Mouse (Mus musculus): Measurements from ENCODE around the gene Foxa2. TPM values are rescaled to one million over a fixed set of nuclear protein-coding genes. Genes with fewer than 3 reads are reported as not detected.

Foxa2 gene
- total RNA-seq, 2 experiments from 2014 or later = not detected

- no peak for DNase-seq (ENCODE audit: low spot score in 2 of 2)
Observed at GRCm38 (mm10) chr2:148039351-148040235, 7.2 kb downstream of the Foxa2 start.

GRCm38 (mm10) chr2:148038366-148039310, 8.1 kb downstream of the Foxa2 start:
- no peak for DNase-seq (ENCODE audit: low spot score in 2 of 2)

- DNase-seq (ENCODE audit: low spot score in 2 of 2) = no peak
Observed at GRCm38 (mm10) chr2:148036611-148037160, 10.1 kb downstream of the Foxa2 start.

GRCm38 (mm10) chr2:148030991-148031675, 15.6 kb downstream of the Foxa2 start:
- no peak for DNase-seq (ENCODE audit: low spot score in 2 of 2)

- DNase-seq (ENCODE audit: low spot score in 2 of 2) = no peak
Observed at GRCm38 (mm10) chr2:148030613-148030935, 16.2 kb downstream of the Foxa2 start.

- no peak for DNase-seq (ENCODE audit: low spot score in 2 of 2)
Observed at GRCm38 (mm10) chr2:148029751-148030612, 16.8 kb downstream of the Foxa2 start.

- DNase-seq (ENCODE audit: low spot score in 2 of 2) = no peak
Observed at GRCm38 (mm10) chr2:148029050-148029608, 17.6 kb downstream of the Foxa2 start.

- DNase-seq (ENCODE audit: low spot score in 2 of 2) = no peak
Observed at GRCm38 (mm10) chr2:148026366-148026765, 20.4 kb downstream of the Foxa2 start.

- DNase-seq (ENCODE audit: low spot score in 2 of 2) = no peak
Observed at GRCm38 (mm10) chr2:148025481-148025880, 21.3 kb downstream of the Foxa2 start.

GRCm38 (mm10) chr2:148024268-148024935, 22.4 kb downstream of the Foxa2 start:
- DNase-seq (ENCODE audit: low spot score in 2 of 2) = no peak

- DNase-seq (ENCODE audit: low spot score in 2 of 2) = no peak
Observed at GRCm38 (mm10) chr2:148023340-148023806, 23.4 kb downstream of the Foxa2 start.

GRCm38 (mm10) chr2:148021919-148022570, 24.7 kb downstream of the Foxa2 start:
- DNase-seq (ENCODE audit: low spot score in 2 of 2) = no peak

- no peak for DNase-seq (ENCODE audit: low spot score in 2 of 2)
Observed at GRCm38 (mm10) chr2:148021016-148021415, 25.8 kb downstream of the Foxa2 start.

- DNase-seq (ENCODE audit: low spot score in 2 of 2) = no peak
Observed at GRCm38 (mm10) chr2:148020125-148020524, 26.6 kb downstream of the Foxa2 start.

GRCm38 (mm10) chr2:148017782-148018690, 28.7 kb downstream of the Foxa2 start:
- no peak for DNase-seq (ENCODE audit: low spot score in 2 of 2)

- no peak for DNase-seq (ENCODE audit: low spot score in 2 of 2)
Observed at GRCm38 (mm10) chr2:148013382-148013781, 33.4 kb downstream of the Foxa2 start.

- DNase-seq (ENCODE audit: low spot score in 2 of 2) = no peak
Observed at GRCm38 (mm10) chr2:148009049-148009448, 37.7 kb downstream of the Foxa2 start.
